Mouse (Mus musculus) splenic B cell, adult 2 months (primary cell): ENCODE measurements around the gene Slc5a4b.
A peak's percentile ranks its signal among the peaks of the same experiment; 100 is the strongest.

Experiments used
- DNase-seq: peaks from one replicate; pipeline ENCODE4 v3.0.0-alpha.2; 2011; ENCODE audit warnings: low read depth, low spot score
- H3K27me3 ChIP-seq: 2 replicates; pipeline ENCODE4 v1.6.1; 2012; ENCODE audit warnings: mild to moderate bottlenecking, low read length, moderate library complexity, mixed read lengths; ENCODE audit not compliant: control insufficient read depth, poor library complexity, insufficient read depth, severe bottlenecking
- H3K36me3 ChIP-seq: 2 replicates; pipeline ENCODE4 v1.6.1; 2012; ENCODE audit warnings: mild to moderate bottlenecking, low read length, moderate library complexity, mixed read lengths; ENCODE audit not compliant: control insufficient read depth, poor library complexity, insufficient read depth, severe bottlenecking

Gene Slc5a4b

GRCm38 (mm10) chr10:76067674-76068613 lies 42.8 kb downstream of the Slc5a4b start:
- no peak for DNase-seq
- no peaks in the 10 kb centered on the region for H3K36me3 ChIP-seq
- H3K27me3 ChIP-seq: no peaks in the 10 kb centered on the region

- Histone ChIP-seq H3K36me3 (no peaks in the 10 kb centered on the region), H3K27me3 (no peaks in the 10 kb centered on the region)
- DNase-seq: no peak
Measured at GRCm38 (mm10) chr10:76062439-76062838, 48.3 kb downstream of the Slc5a4b start.

- Histone ChIP-seq H3K36me3 (no peaks in the 10 kb centered on the region), H3K27me3 (no peaks in the 10 kb centered on the region)
- no peak for DNase-seq
Measured at GRCm38 (mm10) chr10:76051860-76052259, 58.9 kb downstream of the Slc5a4b start.

DNA sequence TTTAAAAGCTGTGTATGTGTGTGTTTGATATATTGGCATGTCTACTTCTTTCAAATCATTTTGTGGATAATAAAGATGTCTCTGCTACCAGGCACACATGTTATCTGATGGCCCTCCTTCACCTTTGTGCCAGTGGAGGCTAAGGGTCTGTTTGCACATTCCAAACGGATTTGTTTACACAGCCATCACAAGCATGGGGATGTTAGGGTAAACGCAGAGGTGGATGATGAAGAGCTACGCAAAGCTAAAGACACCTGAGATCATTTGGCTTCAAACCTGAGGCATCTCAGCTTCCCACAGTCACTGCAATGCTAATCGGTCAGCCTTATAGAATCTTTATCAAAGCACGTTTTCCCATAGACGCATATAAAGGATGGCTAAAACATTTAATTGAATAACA lies 61.8 kb downstream of the Slc5a4b start:
- DNase-seq: no peak
- Histone ChIP-seq H3K36me3 (no peaks in the 10 kb centered on the region), H3K27me3 (no peaks in the 10 kb centered on the region)

DNA sequence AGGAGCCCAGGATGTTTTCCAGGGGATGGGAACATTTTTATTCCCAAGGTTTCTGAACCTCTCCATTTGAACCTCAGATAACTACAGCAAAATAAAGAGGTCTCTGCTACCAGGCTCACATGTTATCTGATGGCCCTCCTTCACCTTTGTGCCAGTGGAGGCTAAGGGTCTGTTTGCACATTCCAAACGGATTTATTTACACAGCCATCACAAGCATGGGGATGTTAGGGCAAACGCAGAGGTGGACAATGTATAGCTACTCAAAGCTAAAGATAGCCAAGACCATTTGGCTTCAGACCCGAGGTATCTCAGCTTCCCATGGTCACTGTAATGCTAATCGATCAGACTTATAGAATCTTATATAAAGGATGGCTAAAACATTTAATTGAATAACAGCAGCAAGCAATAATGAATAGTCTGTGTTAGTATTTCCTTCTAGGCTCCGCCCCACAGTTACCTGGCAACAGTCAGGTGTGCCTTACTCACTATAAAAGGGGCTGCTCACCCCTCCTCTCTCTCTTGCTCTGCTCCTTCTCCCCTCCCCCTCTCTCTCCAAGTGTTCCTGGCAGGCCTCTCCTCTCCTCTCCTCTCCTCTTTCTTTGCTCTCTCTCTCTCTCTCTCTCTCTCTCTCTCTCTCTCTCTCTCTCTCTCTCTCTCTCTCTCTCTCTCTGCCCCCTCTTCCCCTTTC lies 63.4 kb downstream of the Slc5a4b start:
- H3K27me3 ChIP-seq: no peaks in the 10 kb centered on the region
- DNase-seq: no peak
- H3K36me3 ChIP-seq: no peaks in the 10 kb centered on the region

- no peak for DNase-seq
- no peaks in the 10 kb centered on the region for H3K27me3 ChIP-seq
Measured at GRCm38 (mm10) chr10:76046754-76047153, 64.0 kb downstream of the Slc5a4b start.

GRCm38 (mm10) chr10:76045343-76045742 lies 65.4 kb downstream of the Slc5a4b start:
- DNase-seq: no peak
- no peaks in the 10 kb centered on the region for H3K27me3 ChIP-seq
- peaks cover 5% of the 10 kb centered on the region; the same call in 1 of the 2 replicates for H3K36me3 ChIP-seq

More at GRCm38 (mm10) chr10:76046754-76047153, 64.0 kb downstream of the Slc5a4b start:
- no peaks in the 10 kb centered on the region for H3K36me3 ChIP-seq

- Histone ChIP-seq H3K36me3 (peaks cover 14% of the 10 kb centered on the region; the same call in 1 of the 2 replicates), H3K27me3 (no peaks in the 10 kb centered on the region)
- no peak for DNase-seq
Measured at GRCm38 (mm10) chr10:76036962-76037361, 73.8 kb downstream of the Slc5a4b start.

GRCm38 (mm10) chr10:76035277-76035676 lies 75.5 kb downstream of the Slc5a4b start:
- DNase-seq: no peak
- no peaks in the 10 kb centered on the region for H3K27me3 ChIP-seq
- H3K36me3 ChIP-seq: peaks cover 8% of the 10 kb centered on the region; the same call in 1 of the 2 replicates

- H3K27me3 ChIP-seq: no peaks in the 10 kb centered on the region
- DNase-seq: peak; percentile 26
- peaks cover under 1% of the 10 kb centered on the region; the same call in 1 of the 2 replicates for H3K36me3 ChIP-seq
Measured at GRCm38 (mm10) chr10:76034001-76034600, 76.7 kb downstream of the Slc5a4b start.

DNA sequence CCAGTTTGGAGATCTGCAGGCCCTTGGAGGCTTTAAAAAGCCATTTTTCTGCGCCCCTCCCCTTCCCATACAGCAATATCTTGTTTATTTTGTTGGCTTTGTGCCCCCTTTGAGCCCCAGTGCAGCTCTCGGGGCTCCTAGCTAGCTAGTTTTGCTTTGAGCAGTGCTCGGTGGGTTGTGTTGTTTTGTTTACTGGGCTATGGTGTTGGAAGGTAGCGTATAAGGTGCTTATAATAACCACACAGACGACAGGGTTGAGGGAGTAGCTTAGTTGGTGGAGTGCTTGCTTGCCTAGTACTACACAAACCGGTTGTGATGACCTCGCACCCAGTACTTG lies 77.7 kb downstream of the Slc5a4b start:
- H3K27me3 ChIP-seq: no peaks in the 10 kb centered on the region
- DNase-seq: peak; percentile 13
- H3K36me3 ChIP-seq: no peaks in the 10 kb centered on the region

DNA sequence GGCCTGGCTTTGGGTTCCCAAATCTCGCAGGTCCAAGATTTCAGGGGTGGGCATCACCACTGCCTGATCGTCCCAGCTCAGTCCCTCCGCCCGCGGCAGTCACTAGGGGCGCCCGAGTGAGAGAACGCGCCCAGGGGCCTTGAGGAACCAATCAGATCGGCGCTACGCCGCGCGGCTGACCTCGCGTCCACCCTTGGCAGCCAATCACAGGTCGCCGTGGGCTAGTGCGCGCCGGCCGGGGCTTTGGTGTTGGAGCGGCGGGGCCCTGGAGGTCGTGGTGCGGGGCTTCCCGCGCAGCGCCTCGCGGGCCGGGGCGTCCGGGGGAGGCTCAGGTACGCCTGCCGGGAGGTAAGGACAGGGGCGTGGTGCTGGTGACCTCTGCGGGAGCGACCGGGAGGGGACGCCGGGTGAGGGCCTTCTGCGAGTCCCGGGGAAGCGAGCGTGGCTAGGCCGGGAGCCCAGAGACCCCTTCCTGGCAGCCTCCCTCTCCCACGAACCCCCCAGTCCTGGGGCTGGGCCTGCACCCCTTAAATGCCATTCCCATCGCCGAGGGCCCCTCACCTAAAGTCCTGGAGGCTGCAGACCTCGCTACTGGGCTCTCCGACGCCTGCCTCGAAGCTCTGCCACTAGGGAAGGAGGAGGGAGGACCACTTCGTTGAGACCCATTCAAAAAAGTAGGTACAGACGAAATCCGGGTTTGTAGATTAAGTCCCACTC lies 78.2 kb downstream of the Slc5a4b start, which contains the start of gene Zfp280b:
Gene Zfp280b, plus strand, starts transcription at position 249 of the 717 bp plus-strand sequence.
- no peaks in the 10 kb centered on the region for H3K36me3 ChIP-seq
- no peaks in the 10 kb centered on the region for H3K27me3 ChIP-seq
- peak; percentile 93 for DNase-seq

DNA sequence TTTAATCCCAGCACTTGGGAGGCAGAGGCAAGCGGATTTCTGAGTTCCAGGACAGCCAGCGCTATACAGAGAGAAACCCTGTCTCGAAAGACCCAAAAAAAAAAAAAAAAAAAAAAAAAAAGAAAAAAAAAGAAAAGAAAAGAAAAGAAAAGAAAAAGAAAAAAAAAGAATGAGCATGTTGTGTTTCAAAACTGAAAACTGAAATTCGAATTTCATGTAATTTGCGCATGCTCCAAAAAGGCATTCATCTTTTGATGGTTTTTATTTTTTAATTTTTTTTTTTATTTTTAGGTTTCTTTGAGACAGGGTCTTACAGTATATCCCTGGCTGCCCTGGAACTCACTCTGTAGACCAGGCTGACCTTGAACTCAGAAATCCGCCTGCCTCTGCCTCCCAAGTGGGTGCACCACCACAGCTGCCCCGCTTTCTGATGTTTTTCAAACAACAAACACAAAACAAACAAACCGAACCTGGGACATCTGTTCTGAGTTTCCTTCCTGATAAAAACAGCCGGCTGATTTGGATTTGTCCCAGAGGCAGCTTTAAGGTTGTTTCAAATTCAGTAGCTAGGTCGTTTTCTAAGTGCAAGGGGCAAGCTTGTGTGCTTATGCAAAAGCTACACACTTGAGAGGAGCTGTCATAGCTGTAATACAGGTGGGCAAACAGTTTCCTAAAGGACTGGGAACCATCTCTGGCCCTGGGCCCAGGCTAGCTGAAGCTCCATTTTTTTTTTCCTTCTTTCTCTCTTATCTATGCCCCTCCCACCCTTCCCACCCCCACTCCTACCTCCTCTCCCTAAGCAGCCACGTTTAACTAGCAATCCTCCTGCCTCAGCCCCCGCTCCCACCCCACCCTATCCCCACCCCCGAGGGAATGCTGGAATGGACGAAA lies 79.0 kb downstream of the Slc5a4b start:
- no peaks in the 10 kb centered on the region for H3K36me3 ChIP-seq
- H3K27me3 ChIP-seq: no peaks in the 10 kb centered on the region
- DNase-seq: no peak
